Mouse (Mus musculus) cerebellum, adult 8-10 months (tissue): ENCODE data around the gene Ncan.
"Not testable (repeated sequence)": the region's sequence is repeated elsewhere in the genome, so short reads cannot be mapped to it uniquely, and the experiment has no call there.

Experiments used
- DNase-seq: peaks from one replicate; pipeline ENCODE4 v3.0.0; 2022

Ncan gene

DNA sequence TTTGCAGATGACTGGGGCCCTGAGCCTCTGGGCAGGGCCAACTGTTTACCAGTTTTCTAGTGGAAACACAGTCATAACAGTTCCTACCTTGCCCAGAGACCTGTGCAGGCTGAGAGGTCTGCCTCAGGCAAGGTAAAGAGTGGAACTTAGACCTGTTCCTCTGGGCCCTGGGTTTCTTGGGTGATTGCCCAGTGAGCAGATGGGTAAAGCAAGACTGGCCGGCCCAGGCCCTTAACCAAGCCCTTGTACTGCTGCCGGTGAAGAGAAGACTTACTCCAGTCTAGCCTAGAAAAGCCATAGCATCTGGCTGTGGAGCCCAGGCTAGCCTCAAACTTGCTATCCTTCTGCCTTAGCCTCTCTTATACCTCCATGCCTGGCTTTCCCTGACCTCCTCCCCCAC lies 38.7 kb downstream of the Ncan start:
- DNase-seq, result no peak

DNA sequence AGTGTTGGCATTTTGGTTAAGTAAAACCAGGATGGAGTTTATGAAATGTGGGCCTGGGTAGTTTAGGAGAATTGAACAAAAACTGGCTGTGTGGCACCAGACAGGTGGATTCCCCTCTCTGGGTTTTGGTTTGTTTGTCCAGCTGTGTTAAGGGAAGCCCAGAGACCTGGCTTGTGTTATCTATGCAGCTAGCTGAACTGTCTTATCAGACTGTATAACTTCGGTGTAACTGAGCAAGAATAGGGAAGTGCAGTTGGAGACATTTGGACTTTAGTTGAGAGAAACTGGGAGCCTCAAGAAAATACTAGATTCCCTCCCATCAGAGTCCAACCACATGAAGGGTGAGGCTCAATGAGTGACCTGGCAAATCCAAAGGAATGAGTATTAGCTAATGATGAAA lies 47.0 kb downstream of the Ncan start:
- DNase-seq, result no peak

DNA sequence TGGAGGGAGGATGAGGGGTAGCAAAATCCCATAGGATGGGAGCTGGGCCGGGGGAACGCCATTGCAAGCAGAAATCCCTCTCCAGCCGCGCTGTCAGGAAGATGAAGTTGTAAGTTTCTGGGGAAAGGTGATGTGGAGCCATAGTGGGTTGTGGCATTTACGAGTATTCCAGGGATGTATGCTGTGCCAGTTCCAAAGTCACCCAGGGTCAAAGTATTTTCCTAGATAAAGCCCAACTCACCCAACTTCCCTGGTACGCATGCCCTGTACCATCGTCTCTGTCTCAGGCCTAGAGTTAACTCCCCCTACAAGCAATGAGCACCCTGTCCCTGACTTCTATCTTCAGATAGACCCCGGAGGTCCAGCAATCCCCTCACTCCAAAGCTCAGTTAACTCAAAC lies 47.6 kb downstream of the Ncan start:
- DNase-seq, result no peak

DNA sequence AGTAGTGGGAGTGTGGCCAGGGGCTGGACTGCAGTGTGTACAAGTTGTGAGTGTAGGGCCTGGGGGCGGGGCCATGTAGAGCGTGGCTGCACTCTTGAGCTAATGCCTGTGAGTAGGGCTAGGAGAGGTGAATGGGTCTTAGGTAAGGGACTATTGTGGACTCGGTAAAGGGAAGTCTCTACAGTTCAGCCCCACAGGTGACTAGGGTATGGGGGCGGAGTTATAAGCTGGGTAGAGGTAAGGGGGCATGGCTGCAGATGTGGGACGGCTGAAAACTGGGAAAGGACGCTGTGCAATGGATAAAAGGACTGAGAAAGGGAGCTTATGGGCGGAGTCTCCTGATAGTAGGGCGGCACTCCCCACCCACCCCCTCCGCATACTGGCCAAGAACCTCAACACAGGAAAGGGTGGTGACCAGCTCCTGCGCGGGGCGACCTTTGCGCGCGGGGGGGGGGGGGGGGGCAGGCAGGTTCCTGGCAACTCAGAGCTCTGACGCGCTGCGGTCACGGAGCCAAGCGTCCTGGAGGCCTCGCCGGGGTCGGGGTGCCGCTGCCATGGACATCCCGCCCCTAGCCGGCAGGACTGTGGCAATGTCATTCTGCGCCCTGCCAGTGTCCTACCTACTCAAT lies 48.1 kb downstream of the Ncan start, which contains the start of gene Tm6sf2:
Gene Tm6sf2, plus strand, starts transcription at position 484 of the 629 bp plus-strand sequence.
- DNase-seq, result no peak

DNA sequence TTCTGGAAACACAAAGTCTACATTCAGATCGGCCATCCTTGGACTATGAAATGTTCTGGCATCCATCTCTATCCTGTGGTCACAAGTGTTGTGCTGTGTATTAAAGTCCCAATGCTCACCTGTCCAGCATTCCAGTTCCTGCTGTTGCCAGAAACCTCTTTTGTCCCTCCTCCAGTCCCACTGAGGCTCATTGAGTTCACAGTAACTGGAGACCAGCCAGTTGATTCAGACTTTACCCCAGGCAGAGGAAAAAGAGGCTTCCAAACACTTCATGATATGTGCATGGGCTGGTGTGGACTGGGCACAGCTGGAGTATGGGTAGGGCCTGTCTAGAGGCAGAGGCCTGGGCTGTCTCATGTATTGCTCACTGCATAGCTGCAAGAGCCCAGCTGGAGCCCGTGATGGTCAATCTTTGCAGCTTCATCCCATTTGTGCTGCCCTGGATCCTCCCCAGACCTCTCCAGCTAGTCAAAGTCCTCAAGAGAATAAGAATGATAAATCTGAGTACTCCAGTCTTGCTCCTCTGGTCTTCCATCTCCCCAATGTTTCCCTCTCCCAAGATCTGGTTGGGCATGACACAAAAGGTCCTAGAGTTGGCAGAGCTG lies 48.7 kb downstream of the Ncan start:
- no peak for DNase-seq

DNA sequence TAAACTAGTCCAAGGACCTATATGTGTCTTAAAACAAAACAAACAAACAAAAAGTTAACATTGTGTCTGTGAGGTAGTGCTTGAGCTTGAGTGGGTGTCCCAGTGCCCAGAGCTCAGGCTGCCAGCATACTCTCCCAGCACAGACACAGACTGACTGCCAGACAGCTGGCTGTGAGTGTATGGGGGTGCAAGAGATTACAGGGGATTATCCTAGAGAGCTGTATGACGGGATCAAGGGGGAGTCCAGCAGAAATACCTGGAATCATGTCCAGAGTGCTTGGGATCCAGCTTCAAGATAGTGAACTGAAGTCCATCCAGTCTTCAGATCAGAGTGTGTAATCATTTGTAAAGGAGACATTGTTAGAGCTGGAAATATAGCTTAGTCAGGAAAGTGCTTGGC lies 63.0 kb downstream of the Ncan start:
- no peak for DNase-seq

DNA sequence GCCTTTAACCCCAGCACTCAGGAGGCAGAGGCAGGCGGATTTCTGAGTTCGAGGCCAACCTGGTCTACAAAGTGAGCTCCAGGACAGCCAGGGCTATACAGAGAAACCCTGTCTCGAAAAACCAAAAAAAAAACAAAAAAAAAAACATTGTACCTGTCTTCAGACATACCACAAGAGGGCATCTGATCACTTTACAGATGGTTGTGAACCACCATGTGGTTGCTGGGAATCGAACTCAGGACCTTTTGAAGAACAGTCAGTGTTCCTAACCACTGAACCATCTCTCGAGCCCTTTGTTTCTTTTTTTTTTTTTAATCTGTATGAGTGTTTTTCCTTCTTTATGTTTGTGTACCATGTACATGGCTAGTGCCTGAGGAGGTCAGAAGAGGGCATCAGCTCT lies 70.2 kb downstream of the Ncan start:
- DNase-seq, result not testable (repeated sequence)

DNA sequence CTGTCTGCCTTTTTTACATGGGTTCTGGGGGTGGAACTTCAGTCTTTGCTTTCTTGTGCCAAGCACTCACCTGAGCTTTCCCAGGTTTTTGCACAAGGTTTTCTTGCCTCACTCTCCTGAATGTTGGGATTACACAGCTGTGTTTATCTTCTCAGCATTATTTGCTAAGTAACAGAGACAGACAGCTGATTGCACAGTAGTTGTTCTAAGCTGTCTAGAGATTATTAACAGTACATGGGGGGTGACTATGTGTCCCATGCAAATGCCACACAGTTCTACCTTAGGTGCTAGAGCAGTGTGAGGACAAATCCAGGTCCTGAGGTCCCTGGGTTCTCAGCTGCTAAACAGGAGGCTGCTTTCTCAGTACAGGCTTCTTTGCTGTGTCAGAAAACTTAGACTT lies 71.0 kb downstream of the Ncan start:
- DNase-seq, result no peak

DNA sequence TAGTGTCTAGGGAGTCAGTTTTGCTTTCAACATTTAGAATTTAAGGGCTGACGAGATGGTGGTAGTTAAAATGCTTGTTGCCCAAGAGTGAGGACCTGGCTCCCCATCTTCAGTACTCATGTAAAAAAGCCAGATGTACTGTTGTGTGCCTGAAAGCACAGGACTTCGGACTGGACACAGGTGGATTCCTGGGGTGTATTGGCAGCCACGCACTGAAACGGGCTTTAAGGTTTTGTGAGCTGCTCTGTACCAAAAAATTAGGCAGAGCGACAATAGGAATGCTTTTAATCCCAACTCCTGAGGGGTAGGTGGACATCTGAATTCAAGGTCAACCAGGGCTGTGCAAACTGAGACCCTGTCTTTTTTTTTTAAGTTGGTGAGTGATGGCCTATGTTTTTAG lies 76.7 kb downstream of the Ncan start:
- DNase-seq, result no peak
